In genomic region chr6:108184847-108185684, GRCm38 (mm10) we compare ENCODE assay signal across 8 mouse cellular contexts. TPM values are rescaled to one million over a fixed set of nuclear protein-coding genes. Genes with fewer than 3 reads are reported as not detected.
DNase-seq lines count a peak whose midpoint lies in the region; ATAC-seq and TF ChIP-seq lines count a peak whose summit lies in the region.

TSS of gene Sumf1 (minus strand) at chr6:108185582.

- no peak within 1 kb of the TSS for H3K27ac ChIP-seq in ES-E14 (ENCODE audit: insufficient read depth, low read depth, low read length, poor library complexity, severe bottlenecking)
- H3K27ac ChIP-seq in forebrain, embryonic 15.5 days (replicated peaks), result no peak within 1 kb of the TSS; the same call in 1 of the 2 replicates

- TF ChIP-seq CTCF in lung, adult 2 months (IDR thresholded peaks at IDR 0.05; ENCODE audit: insufficient read depth, low read length), result no peak

- peak within 1 kb of the TSS; percentile 95 for H3K4me2 ChIP-seq in forebrain, embryonic 15.5 days (replicated peaks)

- intact Hi-C loops in heart, postnatal 25 days (cut with DNase I), result loop anchor here (2.0 to 5.0 kb wide), 2 partner anchors 28 to 162 kb away; partner anchors contain the start of gene Itpr1

- peak; percentile 95 for ATAC-seq in forebrain, embryonic 15.5 days (replicated peaks)
- peak; percentile 80 for ATAC-seq in neutrophil, adult 5-6 weeks (ENCODE audit: extremely low read depth, insufficient number of reproducible peaks, low FRiP score, poor library complexity, severe bottlenecking)

- in situ Hi-C loops in ES-E14 (cut with MboI; ENCODE audit: low sequenced_read_pairs in 2 of 2, unreplicated experiment in 2 of 2), result no loop called here

- no peaks in the 10 kb centered on the region for H3K36me3 ChIP-seq in ES-E14 (ENCODE audit: control insufficient read depth, insufficient read depth, low read length, poor library complexity, severe bottlenecking)
- H3K36me3 ChIP-seq in forebrain, embryonic 15.5 days, result no peaks in the 10 kb centered on the region

- TF ChIP-seq POLR2A in lung, adult 2 months (IDR thresholded peaks at IDR 0.05; ENCODE audit: borderline replicate concordance, extremely low read depth, low read depth, low read length), result peak; percentile 42; the same call in 1 of the 2 replicates

- DNase-seq in ES-E14 (ENCODE audit: low read depth, low spot score), result peak; percentile 85
- peak; percentile 88 for DNase-seq in cerebellum, adult 11-12 months
- DNase-seq in heart, postnatal 25 days (ENCODE audit: low spot score), result peak; percentile 61
- DNase-seq in layer of hippocampus, adult 18-20 months (ENCODE audit: low spot score in 2 of 2), result peak; percentile 83 to 94
- peak; percentile 90 for DNase-seq in lung, adult 2 months
- peak; percentile 74 to 80 for DNase-seq in thymus, adult 18-20 months

- H3K4me1 ChIP-seq in ES-E14 (ENCODE audit: control insufficient read depth in 2 of 2, insufficient read depth in 2 of 2, low read length in 2 of 2, poor library complexity in 1 of 2), result no peaks in the 10 kb centered on the region
- peaks cover 12% of the 10 kb centered on the region for H3K4me1 ChIP-seq in forebrain, embryonic 15.5 days
- no peaks in the 10 kb centered on the region; the same call in 1 of the 2 replicates for H3K4me1 ChIP-seq in lung, adult 2 months (ENCODE audit: control insufficient read depth, insufficient read depth, low read length)

- WGBS in forebrain, embryonic 15.5 days, result 4% methylated on average over 49 of the region's 49 CpGs
- 4% methylated on average over 49 of the region's 49 CpGs for WGBS in lung, adult 2 months

- peak within 1 kb of the TSS; percentile 79 for H3K9ac ChIP-seq in ES-E14 (ENCODE audit: insufficient read depth, low read depth, low read length, poor library complexity, severe bottlenecking)
- peak within 1 kb of the TSS; percentile 73 for H3K9ac ChIP-seq in forebrain, embryonic 15.5 days (replicated peaks)

- H3K9me3 ChIP-seq in ES-E14 (ENCODE audit: control insufficient read depth, insufficient read depth, low read depth, low read length), result no peaks in the 10 kb centered on the region
- H3K9me3 ChIP-seq in forebrain, embryonic 15.5 days, result no peaks in the 10 kb centered on the region

- H3K27me3 ChIP-seq in forebrain, embryonic 15.5 days, result 0 out of 2 replicates have a peak, but pooled peaks cover 2% of the 10 kb centered on the region

- peak within 1 kb of the TSS; percentile 62 to 79 for H3K4me3 ChIP-seq in ES-E14 (ENCODE audit: insufficient read depth in 1 of 2, low read depth in 1 of 2, low read length in 2 of 2, poor library complexity in 1 of 2, severe bottlenecking in 1 of 2)
- peak within 1 kb of the TSS; percentile 94 for H3K4me3 ChIP-seq in forebrain, embryonic 15.5 days
- peak within 1 kb of the TSS; percentile 82 for H3K4me3 ChIP-seq in lung, adult 2 months (replicated peaks; ENCODE audit: extremely low read depth, low read depth, low read length)

TF ChIP-seq in ES-E14, 5 proteins besides CTCF, POLR2A, EP300 and RAD21:
- TF ChIP-seq MAFK (IDR thresholded peaks at IDR 0.05; ENCODE audit: insufficient read depth, low read depth, low read length), result no peak
- peak; percentile 82 for TF ChIP-seq HCFC1 (IDR thresholded peaks at IDR 0.05; ENCODE audit: borderline replicate concordance, insufficient read depth, low read length)
- TF ChIP-seq ZNF384 (IDR thresholded peaks at IDR 0.05; ENCODE audit: low read depth, low read length), result no peak
- peak; percentile 47 for TF ChIP-seq CHD2 (IDR thresholded peaks at IDR 0.05; ENCODE audit: low read depth, low read length)
- no peak for TF ChIP-seq ZC3H11A (IDR thresholded peaks at IDR 0.05; ENCODE audit: borderline replicate concordance, low read depth, low read length)

RNA-seq across cellular contexts. Expression of gene Sumf1, which starts in this region (rescaled TPM):
- 26.5 and 43.6 TPM in 2 replicates for total RNA-seq in ES-E14 (2012; rRNA removed)
- 12.3 and 13.0 TPM in 2 replicates for polyA plus RNA-seq in forebrain, embryonic 15.5 days (2015; fragmentation: Nextera tagmentation; extraction: Ambion mirVana)
- 10 to 100 TPM; 11.2 to 12.4 TPM for total RNA-seq in heart, postnatal 25 days (2021)
- total RNA-seq in layer of hippocampus, adult 18-20 months (2021), result 10 to 100 TPM; 22.3 to 24.2 TPM
- 41.0 and 41.7 TPM in 2 replicates for polyA plus RNA-seq in lung, adult 2 months (2012; rRNA removed)
- total RNA-seq in neutrophil, adult 5-6 weeks (2017), result 14.0 and 18.9 TPM in 2 replicates
